Mouse (Mus musculus) forelimb bud, embryonic 11.5 days (tissue): Measurements from ENCODE around the gene Mettl25.

Experiments used
- DNase-seq: peaks from one replicate; pipeline ENCODE4 v3.0.0-alpha.2; 2012; ENCODE audit warnings: low read depth, low spot score

Mettl25 gene

DNA sequence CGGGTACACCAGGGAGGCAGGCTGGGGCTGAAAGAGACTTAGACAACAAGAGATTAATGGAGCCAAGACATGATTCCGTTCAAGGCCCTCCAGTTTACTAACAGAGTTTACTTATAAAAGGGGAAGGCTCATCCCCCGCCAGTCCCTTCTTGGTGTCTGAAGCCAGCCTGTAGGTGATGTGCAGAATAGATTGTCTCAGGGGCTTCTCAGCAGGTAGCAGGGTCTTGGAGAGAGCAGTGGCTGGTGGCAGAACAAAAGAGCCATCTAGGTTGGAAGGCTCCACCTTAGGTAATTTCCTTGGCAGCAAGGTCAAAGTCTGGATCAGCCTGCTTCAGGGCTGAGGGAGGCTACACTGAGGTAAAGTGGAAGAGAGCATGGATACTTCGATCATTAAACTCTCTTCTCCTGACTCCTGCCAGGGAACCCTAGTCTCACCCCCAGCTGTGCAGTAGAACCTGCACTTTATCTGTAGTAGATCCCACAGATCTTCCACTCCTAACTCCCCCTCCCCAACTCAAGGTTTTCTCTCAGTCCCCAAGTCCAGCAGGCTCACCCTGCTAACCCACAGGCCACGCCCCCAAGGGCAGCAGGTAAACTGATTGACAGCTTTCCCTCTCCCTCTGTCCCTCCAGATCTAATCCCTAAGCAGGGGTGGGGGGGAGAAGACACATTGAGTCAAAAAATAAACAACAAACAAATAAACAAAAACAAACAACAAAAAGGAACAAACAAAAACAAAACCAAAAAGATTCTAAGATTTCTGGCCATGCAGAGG lies 87.2 kb downstream of the Mettl25 start:
- DNase-seq = no peak

DNA sequence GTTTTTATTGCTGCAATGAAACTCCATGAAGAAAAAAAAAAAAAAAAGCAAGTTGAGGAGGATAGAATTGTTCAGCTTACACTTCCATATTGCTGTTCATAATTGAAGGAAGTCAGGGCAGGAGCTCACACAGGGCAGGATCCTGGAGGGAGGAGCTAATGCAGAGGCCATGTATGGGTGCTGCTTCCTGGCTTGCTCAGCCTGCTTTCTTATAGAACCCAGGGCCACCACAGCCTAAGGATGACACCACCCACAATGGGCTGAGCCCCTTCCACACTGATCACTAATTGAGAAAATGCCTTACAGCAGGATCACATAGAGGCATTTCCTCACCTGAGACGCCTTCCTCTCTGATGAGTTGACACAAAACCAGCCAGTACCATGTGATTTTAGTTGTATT lies 95.2 kb downstream of the Mettl25 start:
- DNase-seq = no peak

DNA sequence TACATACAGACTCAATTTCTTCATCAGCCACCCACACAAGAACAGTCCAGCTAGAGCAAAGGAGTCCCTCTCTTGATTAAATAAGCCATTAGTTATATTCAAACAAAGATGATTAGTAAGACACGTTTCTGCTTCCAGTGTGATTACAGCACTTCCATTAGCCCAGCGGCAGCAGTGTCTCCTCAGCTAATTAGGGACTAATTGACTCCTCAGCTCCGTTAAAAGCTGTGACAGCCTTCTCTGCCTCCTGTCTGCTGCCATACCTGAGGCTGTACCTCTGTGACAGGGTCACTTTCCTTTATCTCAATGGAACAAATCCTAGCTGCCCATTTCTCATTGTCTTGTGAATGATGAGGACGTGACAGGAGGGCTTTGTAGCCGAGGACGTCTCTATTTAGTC lies 99.4 kb downstream of the Mettl25 start:
- DNase-seq = no peak

DNA sequence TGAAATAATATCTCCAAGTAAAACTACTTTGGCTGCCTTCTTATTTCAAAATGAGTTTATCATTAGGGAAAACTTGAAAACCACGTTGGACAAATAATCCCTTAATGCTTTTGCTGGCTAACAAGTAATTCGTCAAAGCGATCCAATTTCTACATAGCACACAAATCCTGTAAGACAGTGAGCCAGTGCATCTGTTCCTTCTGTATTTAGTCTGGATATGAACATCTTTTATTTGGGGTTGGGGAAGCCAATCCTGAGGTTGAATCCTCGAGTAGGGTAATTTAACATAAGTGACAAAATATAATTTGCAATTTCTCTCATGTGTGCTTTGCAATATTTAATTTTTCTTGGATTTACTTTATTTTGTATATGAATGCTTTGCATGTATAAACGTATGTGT lies 102.2 kb downstream of the Mettl25 start:
- DNase-seq = no peak

DNA sequence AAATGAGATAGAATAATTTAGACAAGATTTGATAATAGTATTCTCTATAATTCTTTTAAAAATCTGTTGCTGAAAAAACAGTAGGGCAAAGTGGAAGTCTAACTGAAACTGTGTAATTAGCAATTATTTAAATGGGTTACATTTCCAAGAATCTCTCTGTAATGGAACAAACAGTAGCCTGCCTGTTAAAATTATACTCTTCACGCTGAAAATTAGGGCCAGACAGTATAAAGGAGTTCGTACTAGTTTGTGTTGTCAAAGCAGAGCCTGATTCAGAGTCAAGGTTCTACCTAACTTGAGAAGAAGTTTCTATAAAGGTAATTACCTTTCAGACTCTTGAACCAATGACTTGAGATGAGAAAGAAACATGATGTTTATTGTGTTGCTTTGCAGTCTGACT lies 113.4 kb downstream of the Mettl25 start:
- no peak for DNase-seq

DNA sequence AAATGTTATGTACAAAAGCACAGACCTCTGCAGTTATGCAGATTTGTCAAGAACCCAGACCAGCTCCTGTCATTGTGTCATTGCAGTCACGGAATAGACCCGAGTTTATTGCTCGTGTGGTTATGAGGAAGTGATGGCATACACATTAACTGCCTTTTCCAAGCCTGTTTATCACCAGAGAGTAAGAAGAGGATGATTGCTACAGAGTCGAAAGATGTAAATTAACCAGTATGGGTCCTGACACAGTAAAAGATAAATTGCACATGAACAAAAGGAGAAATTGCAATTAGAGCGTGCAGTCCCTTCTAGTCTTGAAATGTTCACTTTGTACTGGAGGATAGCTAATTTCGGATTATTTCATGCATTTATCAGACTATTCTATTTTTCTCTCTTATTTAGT lies 113.8 kb downstream of the Mettl25 start:
- DNase-seq = no peak

DNA sequence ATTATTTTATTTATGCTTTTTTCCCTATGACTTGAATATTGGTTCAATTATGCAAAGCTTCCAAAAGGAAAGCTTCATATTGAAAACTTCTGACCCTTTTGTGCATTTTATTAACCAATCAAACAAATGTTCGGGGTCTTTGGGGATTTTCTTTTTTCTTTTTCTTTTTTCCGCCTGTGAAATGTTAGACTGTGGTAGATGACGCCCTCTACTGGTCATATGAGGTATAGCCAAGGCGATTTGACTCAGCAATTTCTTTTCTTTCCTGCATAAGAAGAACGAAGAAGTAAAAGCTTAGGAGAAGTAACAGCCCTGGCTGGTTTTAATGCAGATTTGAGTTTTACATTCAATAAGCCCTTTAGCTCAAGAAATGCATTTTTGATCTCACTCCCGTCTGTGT lies 126.3 kb downstream of the Mettl25 start:
- DNase-seq = peak; percentile 77

DNA sequence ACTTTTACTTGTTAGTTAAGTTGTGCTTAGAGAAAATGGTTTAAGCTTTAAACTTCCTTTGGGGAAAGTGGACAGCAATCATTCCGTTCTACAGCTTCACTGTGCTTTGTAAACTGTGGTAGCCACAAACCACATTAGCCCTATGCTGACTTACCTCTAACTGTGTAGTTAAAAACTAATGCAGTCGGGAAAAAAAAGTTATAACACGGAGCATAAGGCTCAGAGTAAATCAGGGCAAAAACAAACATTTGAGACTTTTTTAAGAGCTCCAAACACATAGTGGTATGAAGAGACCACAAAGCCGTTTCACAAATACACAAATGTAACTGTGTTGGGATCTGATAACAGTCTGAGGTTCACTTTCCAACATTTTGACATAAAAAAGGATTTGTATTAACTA lies 126.8 kb downstream of the Mettl25 start:
- no peak for DNase-seq

DNA sequence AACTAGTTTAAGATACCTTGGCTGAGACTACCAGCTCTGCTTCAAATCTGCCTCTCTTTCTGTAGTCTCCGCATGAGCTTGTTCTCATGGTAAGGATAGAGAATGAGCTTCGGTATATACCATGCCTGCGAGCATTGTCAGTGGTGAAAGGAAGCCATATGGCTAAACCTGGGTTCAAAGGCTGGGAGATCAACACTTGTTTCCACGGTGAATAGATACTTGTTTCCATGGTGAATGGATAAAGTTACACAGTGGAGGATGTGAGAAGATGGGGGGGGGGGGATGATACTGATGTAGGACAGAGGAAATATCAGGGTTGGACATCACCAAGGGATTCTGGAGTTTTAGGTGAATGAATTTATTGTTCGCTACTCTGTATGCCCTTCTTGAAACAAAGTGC lies 128.0 kb downstream of the Mettl25 start:
- DNase-seq = no peak
